Mouse (Mus musculus) liver, postnatal 0 days (tissue): ENCODE data around the gene Cxcl12.

ENCODE experiments used
- CTCF ChIP-seq: sonication (generic); IDR thresholded peaks from 2 replicates; pipeline ENCODE4 v1.5.1; 2016; ENCODE audit warnings: antibody characterized with exemption, low read depth
- EP300 ChIP-seq: IDR thresholded peaks from 2 replicates; pipeline ENCODE4 v1.6.1; 2016; ENCODE audit warnings: antibody characterized with exemption, low read depth, mild to moderate bottlenecking

DNA sequence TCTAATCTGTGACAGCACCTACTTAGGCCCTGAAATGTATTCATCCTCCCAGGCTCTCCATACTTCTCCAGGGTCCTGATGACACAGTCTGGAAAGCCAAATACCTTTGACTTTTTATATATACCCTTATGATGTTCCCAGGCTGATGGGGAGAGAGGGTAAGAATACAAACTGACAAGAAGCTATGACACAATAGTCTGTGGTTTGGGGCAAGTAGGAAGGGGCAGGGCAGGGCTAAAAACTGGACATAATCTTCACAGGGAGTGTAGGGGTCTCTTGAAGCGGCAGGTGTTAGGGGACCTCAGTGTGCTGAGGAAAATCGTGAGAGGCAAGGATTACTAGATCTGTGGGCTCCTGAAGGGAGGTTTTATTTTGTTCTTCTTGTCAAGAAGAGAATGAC, 33.1 kb downstream of the Cxcl12 start:
- TF ChIP-seq CTCF = no peak
- no peak for TF ChIP-seq EP300
